Mouse (Mus musculus): ENCODE measurements at regions not wholly inside any gene's neighbourhood (a gene's known extent, or its start where the extent isn't known, plus 50 kb on each side); places are given as distances from the start of the nearest gene placed in this dataset.

DNA sequence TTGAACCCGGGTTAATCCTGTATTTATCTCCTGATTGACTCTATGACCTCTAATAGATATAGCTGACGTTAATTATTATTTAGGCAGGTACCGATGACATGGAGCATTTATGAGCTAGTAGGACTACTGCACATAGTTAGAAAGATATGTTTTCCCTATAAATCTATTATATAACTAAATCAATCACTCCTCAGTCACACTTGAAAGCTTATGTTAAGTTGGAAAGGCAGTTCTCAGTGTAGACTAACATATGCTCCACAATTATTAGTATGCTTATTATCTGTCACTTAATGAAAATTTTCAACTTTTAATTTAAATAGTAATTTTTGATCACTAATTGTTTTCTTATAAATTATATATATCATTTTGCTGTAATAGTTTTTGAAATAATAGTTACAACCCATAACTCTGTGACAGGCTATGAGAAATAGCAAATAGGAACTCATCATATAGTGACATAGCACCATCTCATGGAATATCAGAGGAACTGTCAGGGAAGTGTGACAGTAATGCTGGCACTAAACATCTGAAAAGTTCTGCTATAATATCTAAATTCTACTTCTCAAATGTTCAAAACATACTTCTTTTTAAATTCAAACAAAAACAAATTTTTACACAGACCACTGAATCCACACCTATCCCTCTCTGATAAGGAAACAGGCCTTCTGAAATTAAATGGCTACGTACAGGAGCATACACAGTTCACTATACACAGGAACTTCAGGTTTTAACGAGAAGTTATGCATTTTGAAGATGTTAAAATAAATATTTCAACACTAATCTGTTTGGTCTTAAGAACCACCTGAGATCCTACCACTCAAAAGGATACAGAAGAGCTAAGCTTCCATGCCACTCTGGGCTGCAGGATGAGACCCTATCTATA lies 75.3 kb upstream of the Map2 start:
- DNase-seq, result no peak

DNA sequence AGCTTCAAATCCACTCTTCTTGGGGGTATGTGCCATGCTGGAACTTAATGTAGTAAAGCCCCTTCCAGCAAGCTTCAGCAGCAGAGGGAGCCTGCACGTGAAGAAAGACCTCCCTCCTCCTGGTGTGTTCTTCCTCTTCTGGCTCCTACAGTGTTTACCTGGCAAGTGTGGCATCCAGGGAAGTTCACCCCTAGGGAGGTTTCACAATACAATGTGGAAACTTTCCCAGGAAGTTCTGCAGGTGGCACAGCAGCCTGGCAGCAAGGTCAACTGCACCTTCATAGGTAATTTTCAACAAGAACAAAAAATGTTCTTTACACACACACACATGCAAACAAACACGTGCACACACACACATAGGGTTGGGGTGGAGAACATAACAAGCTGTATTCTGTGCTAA lies 73.7 kb upstream of the Map2 start:
- no peak for DNase-seq

DNA sequence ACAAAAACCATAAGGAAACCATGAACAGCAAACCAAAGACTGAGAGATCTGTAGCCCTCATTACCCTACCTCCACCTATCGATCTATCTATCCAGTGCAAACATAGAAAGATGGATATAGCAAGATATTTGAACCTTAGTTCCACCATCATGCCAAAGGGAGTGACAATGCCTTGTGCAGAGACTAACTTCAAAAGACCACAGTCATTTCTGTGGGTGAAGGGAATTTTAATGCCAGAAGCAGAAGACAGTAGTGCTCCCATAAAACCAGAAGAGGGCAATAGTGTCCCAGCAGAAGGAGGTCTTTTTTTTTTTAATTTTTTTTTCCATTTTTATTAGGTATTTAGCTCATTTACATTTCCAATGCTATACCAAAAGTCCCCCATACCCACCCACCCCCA lies 70.6 kb upstream of the Map2 start:
- no peak for DNase-seq

- no peak for DNase-seq
Observed at GRCm38 (mm10) chr1:66105206-66105605, 69.9 kb upstream of the Map2 start.

- DNase-seq, result peak; percentile 72
Observed at GRCm38 (mm10) chr1:66108051-66108450, 67.0 kb upstream of the Map2 start.

- no peak for DNase-seq
Observed at GRCm38 (mm10) chr1:66113916-66114315, 61.2 kb upstream of the Map2 start.

DNA sequence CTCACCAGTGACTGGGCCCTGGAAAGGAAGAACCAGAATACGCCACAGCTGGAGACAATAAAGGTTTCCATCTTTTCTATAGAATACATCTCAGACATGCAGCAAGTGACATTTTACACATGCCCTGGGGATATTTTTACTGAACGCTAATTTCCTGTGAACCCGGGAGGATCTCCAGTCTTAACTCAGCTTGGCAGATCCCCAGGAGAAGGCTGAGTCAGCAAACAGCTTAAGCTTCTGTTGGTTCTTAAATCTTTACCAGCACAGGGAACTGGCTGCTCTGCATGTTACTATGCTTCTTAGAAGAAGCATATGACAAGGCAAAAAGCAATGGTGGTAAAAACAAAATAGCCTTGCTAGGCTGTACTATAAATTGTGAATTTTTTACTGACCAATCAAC lies 59.7 kb upstream of the Map2 start:
- DNase-seq, result peak; percentile 42

All from adrenal gland, postnatal 25 days (tissue).